In the genomic region with DNA sequence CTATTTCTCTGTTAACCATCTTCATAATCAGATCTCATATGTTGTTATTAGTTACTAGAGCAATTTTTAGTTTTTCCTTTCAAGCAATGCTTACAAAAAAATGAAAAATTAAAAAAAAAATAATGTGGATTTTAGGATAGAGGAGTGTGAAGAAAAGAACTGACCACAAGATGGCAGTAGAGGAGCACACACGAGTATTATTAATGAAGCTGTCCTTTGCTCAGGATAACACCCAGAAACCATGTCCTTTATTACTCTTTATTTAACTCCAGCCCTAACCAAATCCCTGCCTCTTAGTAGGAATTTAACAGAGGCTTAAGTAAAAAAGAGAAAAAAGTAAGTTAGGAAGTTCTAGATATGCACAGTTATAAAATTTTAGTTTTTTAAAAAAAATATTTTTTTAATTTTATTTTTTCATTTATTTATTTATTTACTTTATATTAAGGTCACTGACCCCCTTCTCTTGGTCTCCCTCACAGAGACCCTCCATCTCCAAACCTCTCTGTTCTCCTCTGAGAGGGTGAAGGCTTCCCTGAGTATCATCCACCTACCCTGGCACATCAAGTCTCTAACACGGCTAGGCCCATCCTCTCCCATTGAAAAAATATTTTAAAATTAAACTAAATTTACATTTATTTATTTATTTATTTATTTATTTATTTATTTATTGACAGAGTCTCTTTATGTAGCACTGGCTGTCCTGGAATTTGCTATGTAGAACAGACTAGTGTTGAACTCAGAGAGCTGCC, we compare ENCODE assay signal across 8 mouse cellular contexts.
DNase-seq lines count a peak whose midpoint lies in the region; ATAC-seq and TF ChIP-seq lines count a peak whose summit lies in the region.
"Not testable (repeated sequence)": the region's sequence is repeated elsewhere in the genome, so short reads cannot be mapped to it uniquely, and the experiment has no call there.

No protein-coding gene starts in this region.

- not testable (repeated sequence) for H3K27ac ChIP-seq in forebrain, embryonic 15.5 days (replicated peaks); hindbrain, embryonic 11.5 days (ENCODE audit: low read depth, low read length); kidney, postnatal 0 days; midbrain, embryonic 15.5 days; neural tube, embryonic 14.5 days (ENCODE audit: low read depth, low read length)

- H3K9ac ChIP-seq in forebrain, embryonic 15.5 days (replicated peaks); hindbrain, embryonic 11.5 days (ENCODE audit: low read depth, low read length); kidney, postnatal 0 days (ENCODE audit: low read depth, low read length); midbrain, embryonic 15.5 days; neural tube, embryonic 14.5 days (replicated peaks; ENCODE audit: low read depth, low read length): not testable (repeated sequence)

- ATAC-seq in activated CD4-positive, CD25-positive, alpha-beta regulatory T cell, adult 4 months = peak; percentile 77
- ATAC-seq in forebrain, embryonic 15.5 days (replicated peaks) = 0 out of 2 replicates have a peak, but pooled peaks have one; percentile 66
- ATAC-seq in hindbrain, embryonic 11.5 days (ENCODE audit: low FRiP score) = peak; percentile 75
- ATAC-seq in inflammation-experienced regulatory T-cells, adult 6 months = peak; percentile 79
- ATAC-seq in kidney, postnatal 0 days (replicated peaks; ENCODE audit: low FRiP score, low read depth) = peak; percentile 52
- peak; percentile 99 for ATAC-seq in megakaryocyte progenitor cell, adult 5-6 weeks (replicated peaks; ENCODE audit: poor library complexity)
- ATAC-seq in midbrain, embryonic 15.5 days (replicated peaks) = peak; percentile 80; the same call in 1 of the 2 replicates
- 0 out of 2 replicates have a peak, but pooled peaks have one; percentile 63 for ATAC-seq in neural tube, embryonic 14.5 days (ENCODE audit: low read depth)

- not testable (repeated sequence) for DNase-seq in hindbrain, embryonic 11.5 days (ENCODE audit: low spot score); kidney, postnatal 0 days (ENCODE audit: low spot score)

- H3K27me3 ChIP-seq in forebrain, embryonic 15.5 days; hindbrain, embryonic 11.5 days (ENCODE audit: control insufficient read depth, insufficient read depth, low read length); kidney, postnatal 0 days (ENCODE audit: insufficient read depth, low read length); midbrain, embryonic 15.5 days (replicated peaks); neural tube, embryonic 14.5 days (ENCODE audit: control insufficient read depth, insufficient read depth, low read length): not testable (repeated sequence)

- H3K4me3 ChIP-seq in forebrain, embryonic 15.5 days; hindbrain, embryonic 11.5 days (ENCODE audit: low read depth, low read length); kidney, postnatal 0 days (replicated peaks; ENCODE audit: low read depth, low read length); midbrain, embryonic 15.5 days; neural tube, embryonic 14.5 days (ENCODE audit: low read depth, low read length): not testable (repeated sequence)

- WGBS in forebrain, embryonic 15.5 days = 100% methylated on average over 1 of the region's 2 CpGs
- no CpG with 5 or more reads among the region's 2 CpGs for WGBS in hindbrain, embryonic 11.5 days
- no CpG with 5 or more reads among the region's 2 CpGs for WGBS in kidney, postnatal 0 days
- WGBS in midbrain, embryonic 15.5 days = 100% methylated on average over 1 of the region's 2 CpGs
- no CpG with 5 or more reads among the region's 2 CpGs for WGBS in neural tube, embryonic 14.5 days

- not testable (repeated sequence) for H3K36me3 ChIP-seq in forebrain, embryonic 15.5 days; hindbrain, embryonic 11.5 days (ENCODE audit: control insufficient read depth, insufficient read depth, low read length); kidney, postnatal 0 days (ENCODE audit: insufficient read depth, low read length); midbrain, embryonic 15.5 days (replicated peaks); neural tube, embryonic 14.5 days (ENCODE audit: control insufficient read depth, insufficient read depth, low read length)

- TF ChIP-seq CTCF in kidney, postnatal 0 days (IDR thresholded peaks at IDR 0.05; ENCODE audit: low read depth) = not testable (repeated sequence)

- H3K4me1 ChIP-seq in forebrain, embryonic 15.5 days; hindbrain, embryonic 11.5 days (replicated peaks; ENCODE audit: control insufficient read depth, insufficient read depth, low read length); kidney, postnatal 0 days (replicated peaks; ENCODE audit: insufficient read depth, low read length); midbrain, embryonic 15.5 days; neural tube, embryonic 14.5 days (ENCODE audit: control insufficient read depth, insufficient read depth, low read length): not testable (repeated sequence)

- H3K4me2 ChIP-seq in forebrain, embryonic 15.5 days (replicated peaks); hindbrain, embryonic 11.5 days (replicated peaks; ENCODE audit: low read depth, low read length); kidney, postnatal 0 days (ENCODE audit: low read length); midbrain, embryonic 15.5 days; neural tube, embryonic 14.5 days (ENCODE audit: low read depth, low read length): not testable (repeated sequence)

- H3K9me3 ChIP-seq in forebrain, embryonic 15.5 days; hindbrain, embryonic 11.5 days (ENCODE audit: control insufficient read depth, low read length); kidney, postnatal 0 days (replicated peaks; ENCODE audit: low read length); midbrain, embryonic 15.5 days; neural tube, embryonic 14.5 days (ENCODE audit: control insufficient read depth, low read length): not testable (repeated sequence)
